Mouse (Mus musculus): Measurements from ENCODE around the gene Sirt4.

GRCm38 (mm10) chr5:115476107-115476727 lies 8.3 kb downstream of the Sirt4 start:
- TF ChIP-seq MAX (IDR thresholded peaks at IDR 0.05) (no peak), CTCF (IDR thresholded peaks at IDR 0.05; ENCODE audit: control insufficient read depth, insufficient read depth, insufficient read length) (no peak)
